ENCODE assay signal across 14 mouse cellular contexts in genomic region chr7:87718631-87719030, GRCm38 (mm10).
"Had no signal": no experiment of that assay in that cellular context is flagged by ENCODE, and none has a peak within 500 bp of the region (broad histone marks: within the 10 kb centered on the region; RNA-seq: fewer than 3 reads in every experiment).

No protein-coding gene starts in this region.

- H3K36me3 ChIP-seq: limb, embryonic 15.5 days; liver, embryonic 12.5 days; midbrain, embryonic 10.5 days; neural tube, embryonic 12.5 days had no signal

- H3K9ac ChIP-seq: limb, embryonic 15.5 days; liver, embryonic 12.5 days; lung, embryonic 14.5 days; neural tube, embryonic 12.5 days had no signal

- H3K4me1 ChIP-seq: limb, embryonic 15.5 days; liver, embryonic 12.5 days; midbrain, embryonic 10.5 days; neural tube, embryonic 12.5 days had no signal

- H3K27ac ChIP-seq: limb, embryonic 15.5 days; liver, embryonic 12.5 days; midbrain, embryonic 10.5 days; neural tube, embryonic 12.5 days; stomach, postnatal 0 days had no signal

- H3K4me3 ChIP-seq: limb, embryonic 15.5 days; liver, embryonic 12.5 days; midbrain, embryonic 10.5 days; neural tube, embryonic 12.5 days had no signal

- ATAC-seq: liver, embryonic 12.5 days had no signal

- H3K4me2 ChIP-seq: limb, embryonic 15.5 days; liver, embryonic 12.5 days; lung, embryonic 14.5 days; neural tube, embryonic 12.5 days had no signal

- DNase-seq: kidney, adult 18-20 months; kidney, postnatal 10 days; kidney, postnatal 4 days; lung, embryonic 14.5 days; lung, postnatal 10 days; lung, postnatal 4 days; midbrain, embryonic 14.5 days; right cerebral cortex, postnatal 14 days; thymus, postnatal 36 days had no signal

- H3K27me3 ChIP-seq: limb, embryonic 15.5 days; liver, embryonic 12.5 days; neural tube, embryonic 12.5 days had no signal

- H3K9me3 ChIP-seq: limb, embryonic 15.5 days; liver, embryonic 12.5 days; midbrain, embryonic 10.5 days; neural tube, embryonic 12.5 days had no signal
